Mouse (Mus musculus): Measurements from ENCODE around the gene Insm1.

GRCm38 (mm10) chr2:146250236-146250904, 28.6 kb downstream of the Insm1 start:
- TF ChIP-seq CTCF (IDR thresholded peaks at IDR 0.05; ENCODE audit: control insufficient read depth, insufficient read depth, low read length): no peak
- no peak for TF ChIP-seq POLR2A (IDR thresholded peaks at IDR 0.05; ENCODE audit: borderline replicate concordance, control insufficient read depth, low read depth, low read length)

Data from bone marrow, adult 2 months (tissue).